Mouse (Mus musculus) urinary bladder, adult 2 months (tissue): Measurements from ENCODE around the gene Gm26661. TPM values are rescaled to one million over a fixed set of nuclear protein-coding genes. Genes with fewer than 3 reads are reported as not detected.

Experiments
- DNase-seq: peaks from one replicate; pipeline ENCODE4 v3.0.0; 2022; ENCODE audit warnings: low spot score
- polyA plus RNA-seq: library from polyadenylated mRNA; depleted of rRNA; stranded (reverse); fragments of >200 nt; gene quantifications from 2 replicates; pipeline ENCODE4 v1.2.3, GENCODE M21; 2012; rRNA removed

Gene Gm26661
- not detected in 2 replicates for polyA plus RNA-seq

- no peak for DNase-seq
Measured at GRCm38 (mm10) chr14:7791532-7792159, at the start of gene Gm26661. TSS of gene Gm26661 (plus strand) at chr14:7791587.

- no peak for DNase-seq
Measured at GRCm38 (mm10) chr14:7748944-7749763, 42.2 kb upstream of the Gm26661 start.

- DNase-seq, result no peak
Measured at GRCm38 (mm10) chr14:7749764-7750089, 41.7 kb upstream of the Gm26661 start.

- peak; percentile 47 for DNase-seq
Measured at GRCm38 (mm10) chr14:7765569-7766314, 25.6 kb upstream of the Gm26661 start.

- no peak for DNase-seq
Measured at GRCm38 (mm10) chr14:7773714-7774389, 17.5 kb upstream of the Gm26661 start.

GRCm38 (mm10) chr14:7786073-7786472 lies 5.3 kb upstream of the Gm26661 start:
- no peak for DNase-seq

- no peak for DNase-seq
Measured at GRCm38 (mm10) chr14:7789266-7790030, 1.9 kb upstream of the Gm26661 start.

- no peak for DNase-seq
Measured at GRCm38 (mm10) chr14:7791061-7791531, 291 bp upstream of the Gm26661 start.

GRCm38 (mm10) chr14:7795961-7796360 lies 4.6 kb downstream of the Gm26661 start:
- DNase-seq, result no peak

GRCm38 (mm10) chr14:7800611-7801010 lies 9.2 kb downstream of the Gm26661 start:
- DNase-seq, result no peak

- DNase-seq, result no peak
Measured at GRCm38 (mm10) chr14:7801831-7802230, 10.4 kb downstream of the Gm26661 start.

- DNase-seq, result no peak
Measured at GRCm38 (mm10) chr14:7803874-7804557, 12.6 kb downstream of the Gm26661 start.

GRCm38 (mm10) chr14:7804558-7804905 lies 13.1 kb downstream of the Gm26661 start:
- DNase-seq, result no peak

GRCm38 (mm10) chr14:7807711-7808110 lies 16.3 kb downstream of the Gm26661 start:
- no peak for DNase-seq

GRCm38 (mm10) chr14:7808501-7808981 lies 17.2 kb downstream of the Gm26661 start:
- peak; percentile 45 for DNase-seq

GRCm38 (mm10) chr14:7809043-7809955 lies 17.9 kb downstream of the Gm26661 start:
- DNase-seq, result no peak

GRCm38 (mm10) chr14:7817770-7818462 lies 26.5 kb downstream of the Gm26661 start, which contains the start of gene Flnb:
TSS of gene Flnb (plus strand) at chr14:7817957.
- peak; percentile 96 for DNase-seq

- DNase-seq, result no peak
Measured at GRCm38 (mm10) chr14:7818463-7819121, 27.2 kb downstream of the Gm26661 start.
